Mouse (Mus musculus) thymus, postnatal 25 days (tissue): ENCODE data around the gene Dnajc7.
"Not testable (repeated sequence)": the region's sequence is repeated elsewhere in the genome, so short reads cannot be mapped to it uniquely, and the experiment has no call there.

ENCODE experiments used
- DNase-seq: peaks from one replicate; pipeline ENCODE4 v3.0.0; 2022

Dnajc7 gene

GRCm38 (mm10) chr11:100619982-100620381, at the start of gene Dnajc7:
TSS of gene Dnajc7 (minus strand) at chr11:100620168.
- DNase-seq = no peak

GRCm38 (mm10) chr11:100659806-100660205, 39.8 kb upstream of the Dnajc7 start:
- no peak for DNase-seq

DNA sequence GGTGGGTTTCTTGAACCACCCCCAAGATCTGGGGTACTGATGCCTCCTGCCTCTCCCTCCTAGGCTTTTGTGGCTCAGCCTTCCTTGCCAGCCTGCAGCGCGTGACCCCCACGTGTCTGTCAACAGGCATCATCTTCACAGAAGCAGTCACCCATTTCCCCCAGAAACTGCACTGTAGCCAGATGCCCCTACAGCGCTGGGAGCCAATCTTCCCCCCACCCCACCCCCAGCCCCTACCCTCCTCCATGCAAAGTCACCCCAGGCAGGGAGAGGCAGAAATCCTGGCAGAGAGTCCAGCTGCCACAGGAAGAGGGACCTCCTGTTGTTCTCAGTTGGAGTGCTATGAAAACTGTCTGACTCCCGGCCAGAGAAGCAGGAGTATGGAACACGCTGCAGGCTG, 36.5 kb upstream of the Dnajc7 start:
- DNase-seq = no peak

- DNase-seq = not testable (repeated sequence)
Observed at GRCm38 (mm10) chr11:100655589-100655988, 35.6 kb upstream of the Dnajc7 start.

DNA sequence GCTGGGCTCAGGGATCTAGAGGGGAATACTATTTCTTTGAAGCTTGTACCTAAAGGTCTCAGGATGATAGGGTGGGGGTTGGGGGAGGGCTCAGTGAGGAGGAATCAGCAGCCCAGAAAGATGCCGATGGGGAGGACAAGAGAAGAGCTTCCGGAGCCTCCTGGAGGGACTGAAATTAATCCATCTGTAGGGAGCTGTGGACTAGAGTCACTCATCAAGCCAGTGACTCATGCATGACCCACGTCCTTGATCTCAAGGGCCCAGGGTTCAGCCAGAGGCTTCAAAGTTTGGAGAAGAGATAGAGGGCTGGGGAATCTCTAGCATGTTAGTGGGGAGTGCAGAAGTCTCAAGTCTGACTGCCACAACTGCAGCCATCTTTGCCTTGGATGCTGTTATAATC, 31.8 kb upstream of the Dnajc7 start:
- no peak for DNase-seq

DNA sequence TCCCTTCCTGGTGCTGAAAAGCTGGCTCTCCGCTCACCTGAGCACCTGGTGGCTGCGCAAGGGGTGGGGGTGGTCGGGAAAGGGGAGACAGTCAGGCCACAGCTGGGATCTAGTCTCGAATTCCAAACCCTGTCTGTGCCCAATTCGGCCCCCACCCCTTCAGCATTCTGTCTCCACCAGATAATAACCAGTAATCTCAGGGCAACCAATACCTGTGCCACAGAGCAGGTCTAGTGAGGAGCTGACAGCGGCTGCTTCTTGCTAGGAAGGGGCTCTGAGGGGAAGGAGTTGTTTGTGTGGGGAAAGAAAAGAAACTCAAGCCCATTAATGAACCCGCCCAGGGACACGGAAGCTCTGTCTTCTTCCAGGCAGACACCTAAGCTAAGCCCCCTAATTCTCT, 31.2 kb upstream of the Dnajc7 start:
- no peak for DNase-seq

DNA sequence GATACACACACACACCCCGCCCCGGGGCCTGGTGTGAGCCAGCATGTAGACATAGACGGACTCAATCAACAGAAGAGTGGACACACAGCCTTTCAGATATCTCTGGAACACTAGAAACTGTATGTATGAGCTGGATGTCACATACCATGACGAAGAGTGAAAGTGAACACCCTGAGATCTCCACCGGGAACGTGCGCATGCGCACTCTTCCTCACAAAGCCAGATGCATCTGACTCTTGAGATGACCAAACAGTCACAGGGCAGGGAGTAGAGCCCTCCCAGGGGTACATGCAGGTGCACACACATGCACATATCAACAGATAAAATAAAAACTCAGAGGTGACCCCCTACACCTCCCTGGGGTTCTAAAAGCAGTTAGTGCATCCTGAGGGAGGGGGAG, 28.4 kb upstream of the Dnajc7 start:
- DNase-seq = no peak

DNA sequence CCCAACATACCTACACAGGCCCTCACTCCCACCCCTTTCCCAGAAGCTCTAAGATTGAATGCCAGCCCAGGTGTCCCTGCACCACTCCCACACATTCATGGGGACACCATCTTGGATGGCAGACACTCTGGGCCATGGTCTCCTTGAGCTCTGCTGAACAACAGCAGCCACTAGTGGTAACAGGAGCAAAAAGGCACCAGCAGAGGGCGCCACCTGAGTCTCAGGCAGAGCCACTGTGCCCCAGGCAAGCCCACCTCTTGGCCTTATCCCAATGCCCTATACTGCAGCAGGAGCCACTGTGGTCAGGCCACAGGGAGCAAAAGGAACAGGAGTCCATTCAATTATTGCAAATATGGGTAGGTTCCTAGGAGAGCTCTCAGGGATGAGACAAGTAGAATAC, 26.3 kb upstream of the Dnajc7 start:
- peak; percentile 70 for DNase-seq

- DNase-seq = no peak
Observed at GRCm38 (mm10) chr11:100643612-100644575, 23.9 kb upstream of the Dnajc7 start.

GRCm38 (mm10) chr11:100640159-100640906, 20.4 kb upstream of the Dnajc7 start:
- DNase-seq = peak; percentile 25

DNA sequence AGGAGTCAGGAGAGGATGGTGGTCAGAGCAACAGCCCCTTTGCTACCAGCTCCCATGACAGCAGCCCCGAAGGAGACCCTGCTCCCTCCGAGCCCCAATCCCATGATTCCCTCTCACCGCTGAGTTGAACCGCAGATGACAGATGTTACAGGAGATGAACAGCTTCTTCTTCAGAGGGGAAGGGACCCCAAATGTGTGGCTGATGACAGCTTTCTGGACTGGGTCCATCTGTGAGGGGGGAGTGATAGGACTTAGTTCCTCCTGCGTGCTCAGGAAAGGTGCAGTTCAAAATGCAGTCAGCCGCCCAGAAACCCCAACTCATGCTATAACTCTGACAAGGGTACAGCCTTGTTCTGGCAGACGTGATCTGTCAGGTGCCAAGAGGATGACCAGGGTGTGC, 14.6 kb upstream of the Dnajc7 start:
- no peak for DNase-seq

DNA sequence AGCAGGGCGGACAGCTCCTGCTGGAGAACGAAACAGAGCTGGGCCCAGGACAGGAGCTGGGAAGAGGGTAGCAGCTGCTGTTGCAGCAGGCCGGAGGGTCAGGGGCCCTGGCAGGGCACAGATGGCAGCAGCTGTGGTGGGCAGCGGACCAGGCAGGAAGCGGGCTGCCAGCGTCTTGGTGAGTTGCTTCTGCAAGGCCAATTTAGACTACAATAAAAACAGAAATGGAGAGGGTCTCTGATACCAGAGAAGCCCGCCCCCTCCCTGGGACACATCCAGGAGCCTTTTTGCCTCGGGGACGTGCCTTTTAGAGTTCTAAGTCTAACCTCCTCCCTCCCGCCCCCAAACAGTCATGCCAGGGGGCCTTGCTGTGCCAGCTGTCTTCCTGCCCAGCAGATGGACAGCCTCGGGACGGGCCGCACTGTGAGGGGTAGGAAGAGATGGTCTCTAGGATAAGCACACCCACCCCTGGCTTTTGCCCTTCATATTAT, 8.9 kb upstream of the Dnajc7 start:
- DNase-seq = no peak

- DNase-seq = no peak
Observed at GRCm38 (mm10) chr11:100628056-100628455, 8.1 kb upstream of the Dnajc7 start.

- peak; percentile 75 for DNase-seq
Observed at GRCm38 (mm10) chr11:100626701-100627195, 6.8 kb upstream of the Dnajc7 start.

DNA sequence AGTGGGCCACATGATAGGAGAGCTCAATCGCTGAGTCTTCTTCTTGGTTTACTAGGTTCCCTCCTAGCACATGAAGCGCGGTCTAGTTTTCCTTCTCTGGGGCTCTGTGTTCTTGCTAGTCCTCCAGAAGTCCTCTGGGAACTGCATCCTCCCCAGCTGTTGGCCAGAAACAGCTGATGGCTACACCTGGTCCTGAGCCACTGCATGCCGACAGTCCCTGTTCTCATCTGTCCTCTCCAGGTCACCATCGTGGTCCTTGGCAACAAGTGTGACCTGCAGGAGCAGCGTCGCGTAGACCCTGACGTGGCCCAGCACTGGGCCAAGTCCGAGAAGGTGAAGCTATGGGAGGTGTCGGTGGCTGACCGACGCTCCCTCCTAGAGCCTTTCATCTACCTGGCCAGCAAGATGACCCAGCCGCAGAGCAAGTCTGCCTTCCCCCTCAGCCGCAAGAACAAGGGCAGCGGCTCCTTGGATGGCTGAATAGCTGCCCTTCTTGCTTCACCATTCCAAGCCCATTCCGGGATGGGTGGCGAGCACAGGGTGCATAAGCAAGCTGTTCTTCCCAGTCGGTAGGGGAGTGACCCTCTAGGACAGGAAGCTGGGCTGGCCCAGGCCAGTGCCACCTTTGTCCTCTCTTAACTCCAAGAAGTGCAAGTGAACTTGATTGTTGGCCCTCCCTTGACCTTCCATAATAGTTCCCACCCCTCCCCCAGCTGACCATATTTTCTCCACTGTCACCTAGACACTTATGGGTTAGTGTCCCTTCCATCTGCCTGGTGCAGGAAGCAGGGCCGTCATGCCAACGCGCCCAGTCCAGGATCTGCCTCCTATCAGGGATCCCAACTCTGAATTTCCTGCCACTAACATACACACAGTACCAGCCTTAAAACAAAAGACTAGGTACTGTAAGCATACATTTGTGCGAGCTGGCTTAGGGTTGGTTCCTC, 6.1 kb upstream of the Dnajc7 start:
- no peak for DNase-seq

DNA sequence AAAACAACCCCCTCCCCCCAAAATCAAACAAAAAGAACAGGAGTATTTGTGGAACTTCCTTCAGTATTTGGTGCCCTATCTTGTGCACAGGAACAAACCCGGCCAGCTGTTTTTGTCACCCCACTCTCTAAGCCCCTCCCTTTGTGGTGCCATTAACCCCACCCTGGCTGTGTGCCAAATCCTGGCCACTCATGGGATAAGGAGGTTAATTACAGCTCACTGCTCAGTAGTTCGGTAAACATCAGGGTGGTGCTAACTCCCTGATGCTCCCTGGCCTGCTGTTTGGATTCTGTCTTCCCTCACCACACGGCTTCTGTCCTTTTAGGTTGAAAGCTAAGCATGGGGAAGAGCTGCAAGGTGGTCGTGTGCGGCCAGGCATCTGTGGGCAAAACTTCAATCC, 3.9 kb upstream of the Dnajc7 start:
- DNase-seq = no peak

DNA sequence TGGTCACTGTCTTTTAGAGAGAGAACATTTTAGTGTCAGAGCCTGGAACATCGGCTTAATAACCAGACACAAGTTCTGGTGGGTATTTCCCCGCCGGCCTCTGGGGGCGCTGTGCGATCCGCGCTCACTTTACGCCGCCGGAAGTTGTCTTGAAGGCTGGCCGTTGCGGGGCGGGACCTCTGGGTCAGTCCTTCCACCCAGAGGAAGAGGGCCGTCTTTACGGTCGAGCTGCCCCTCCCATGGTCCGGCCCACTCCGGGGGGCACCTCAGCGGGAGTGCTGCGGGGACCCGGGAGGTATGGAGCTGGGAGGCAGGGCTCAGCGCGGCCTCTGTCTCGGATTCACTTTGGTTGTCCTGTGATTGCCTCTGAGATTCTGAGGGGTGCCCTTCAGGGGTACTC, 2.7 kb upstream of the Dnajc7 start:
- DNase-seq = peak; percentile 95

DNA sequence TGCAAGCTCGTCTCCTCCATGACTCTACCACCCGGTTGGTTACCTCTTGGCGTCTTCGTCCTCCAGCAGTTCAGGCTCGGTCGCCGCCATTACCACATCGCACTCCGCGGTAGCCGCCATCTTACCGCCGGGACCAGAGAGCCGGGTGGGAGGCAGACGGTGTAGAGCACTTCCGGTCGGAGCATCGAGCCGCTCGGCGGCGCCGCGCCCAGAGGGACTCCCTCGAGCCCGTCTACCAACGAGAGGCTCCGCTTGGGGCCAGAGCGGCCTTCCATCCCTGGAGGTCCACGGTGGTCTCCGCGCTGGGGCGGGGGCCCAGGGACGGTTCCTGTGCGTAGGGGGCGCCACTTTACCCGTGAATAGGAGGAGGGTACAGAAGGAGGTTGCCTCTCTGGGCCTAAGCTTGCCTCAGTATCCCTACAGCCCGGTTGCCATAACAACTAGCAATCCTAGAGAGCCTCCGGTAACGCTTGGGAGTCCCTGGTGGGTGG, 438 bp downstream of the Dnajc7 start:
- peak; percentile 97 for DNase-seq

DNA sequence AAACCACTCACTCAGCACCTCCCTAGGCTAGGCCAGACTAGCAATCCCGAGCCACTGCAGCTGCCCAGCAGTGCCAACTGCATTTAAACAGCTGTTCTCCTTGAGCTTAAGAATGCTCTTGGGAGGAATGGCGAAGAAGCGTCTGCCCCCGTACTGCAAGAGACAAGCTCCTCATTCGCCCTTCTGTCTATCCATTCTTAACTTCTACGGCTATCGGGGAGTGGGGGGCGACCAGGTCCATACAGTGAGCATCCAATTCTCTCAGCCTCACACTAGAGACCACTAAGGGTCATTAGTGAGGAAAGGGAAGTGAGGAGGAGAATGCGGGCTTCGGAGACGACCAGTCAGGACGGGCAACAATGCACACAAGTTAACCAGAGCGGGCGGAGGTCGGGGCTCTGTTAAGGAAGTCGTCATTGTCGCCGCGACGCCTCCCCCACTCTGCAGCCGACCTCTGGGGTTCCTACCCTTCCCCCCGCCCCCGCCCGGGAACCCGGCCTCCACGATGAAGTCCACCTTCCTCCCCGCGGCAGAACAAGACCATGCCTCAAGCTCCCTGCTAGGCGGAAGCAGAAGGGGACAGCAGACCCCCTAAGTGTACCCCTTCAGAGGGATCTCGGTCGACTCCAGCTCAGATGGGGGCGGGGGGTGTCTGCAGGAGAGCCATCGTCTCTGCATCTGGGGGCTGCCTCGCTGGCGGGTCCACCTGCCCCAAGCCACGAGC, 1.0 kb downstream of the Dnajc7 start, which contains the start of gene Nkiras2:
Gene Nkiras2 (plus strand): TSS at position 484 of the 724 bp plus-strand sequence.
- peak; percentile 82 for DNase-seq

- no peak for DNase-seq
Observed at GRCm38 (mm10) chr11:100617480-100617879, 2.5 kb downstream of the Dnajc7 start.

GRCm38 (mm10) chr11:100616836-100617235, 3.1 kb downstream of the Dnajc7 start:
- DNase-seq = not testable (repeated sequence)
